Mouse (Mus musculus): ENCODE data around the gene Aasdh. TPM values are rescaled to one million over a fixed set of nuclear protein-coding genes. Genes with fewer than 3 reads are reported as not detected.
A peak's percentile ranks its signal among the peaks of the same experiment; 100 is the strongest.

The Aasdh gene
- total RNA-seq, 1 experiment, result 18.0 TPM

GRCm38 (mm10) chr5:76887011-76887410, 18.3 kb downstream of the Aasdh start:
- H3K4me3 ChIP-seq (ENCODE audit: insufficient read depth in 1 of 2, low read depth in 1 of 2, low read length in 2 of 2, poor library complexity in 1 of 2, severe bottlenecking in 1 of 2), result no peak overlapping the region
- H3K36me3 ChIP-seq (ENCODE audit: control insufficient read depth, insufficient read depth, low read length, poor library complexity, severe bottlenecking), result peaks cover 25% of the 10 kb centered on the region
- no peaks in the 10 kb centered on the region for H3K9me3 ChIP-seq (ENCODE audit: control insufficient read depth, insufficient read depth, low read depth, low read length)
- no peaks in the 10 kb centered on the region; a peak in 1 of 4 replicates for H3K4me1 ChIP-seq (ENCODE audit: control insufficient read depth in 2 of 2, insufficient read depth in 2 of 2, low read length in 2 of 2, poor library complexity in 1 of 2)
- no peak overlapping the region for H3K27ac ChIP-seq (ENCODE audit: insufficient read depth, low read depth, low read length, poor library complexity, severe bottlenecking)
- H3K9ac ChIP-seq (ENCODE audit: insufficient read depth, low read depth, low read length, poor library complexity, severe bottlenecking), result no peak overlapping the region
- no peak for DNase-seq (ENCODE audit: low read depth, low spot score)
- TF ChIP-seq HCFC1 (IDR thresholded peaks at IDR 0.05; ENCODE audit: borderline replicate concordance, insufficient read depth, low read length) (no peak), ZNF384 (IDR thresholded peaks at IDR 0.05; ENCODE audit: low read depth, low read length) (no peak), CHD2 (IDR thresholded peaks at IDR 0.05; ENCODE audit: low read depth, low read length) (no peak), MAFK (IDR thresholded peaks at IDR 0.05; ENCODE audit: insufficient read depth, low read depth, low read length) (no peak), ZC3H11A (IDR thresholded peaks at IDR 0.05; ENCODE audit: borderline replicate concordance, low read depth, low read length) (no peak)
- in situ Hi-C loops (cut with MboI; ENCODE audit: low sequenced_read_pairs in 2 of 2, unreplicated experiment in 2 of 2), result no loop called here

- H3K9me3 ChIP-seq (ENCODE audit: control insufficient read depth, insufficient read depth, low read depth, low read length), result no peaks in the 10 kb centered on the region
- H3K4me1 ChIP-seq (ENCODE audit: control insufficient read depth in 2 of 2, insufficient read depth in 2 of 2, low read length in 2 of 2, poor library complexity in 1 of 2), result no peaks in the 10 kb centered on the region; a peak in 1 of 4 replicates
- H3K4me3 ChIP-seq (ENCODE audit: insufficient read depth in 1 of 2, low read depth in 1 of 2, low read length in 2 of 2, poor library complexity in 1 of 2, severe bottlenecking in 1 of 2), result no peak overlapping the region
- no peak overlapping the region for H3K9ac ChIP-seq (ENCODE audit: insufficient read depth, low read depth, low read length, poor library complexity, severe bottlenecking)
- in situ Hi-C loops (cut with MboI; ENCODE audit: low sequenced_read_pairs in 2 of 2, unreplicated experiment in 2 of 2), result no loop called here
- H3K36me3 ChIP-seq (ENCODE audit: control insufficient read depth, insufficient read depth, low read length, poor library complexity, severe bottlenecking), result peaks cover 22% of the 10 kb centered on the region
- no peak overlapping the region for H3K27ac ChIP-seq (ENCODE audit: insufficient read depth, low read depth, low read length, poor library complexity, severe bottlenecking)
- DNase-seq (ENCODE audit: low read depth, low spot score), result no peak
- TF ChIP-seq MAFK (IDR thresholded peaks at IDR 0.05; ENCODE audit: insufficient read depth, low read depth, low read length) (no peak), ZC3H11A (IDR thresholded peaks at IDR 0.05; ENCODE audit: borderline replicate concordance, low read depth, low read length) (no peak), CHD2 (IDR thresholded peaks at IDR 0.05; ENCODE audit: low read depth, low read length) (no peak)
Observed at GRCm38 (mm10) chr5:76884107-76884506, 21.2 kb downstream of the Aasdh start.

- DNase-seq (ENCODE audit: low read depth, low spot score), result no peak
- Histone ChIP-seq H3K27ac (ENCODE audit: insufficient read depth, low read depth, low read length, poor library complexity, severe bottlenecking) (no peak overlapping the region), H3K36me3 (ENCODE audit: control insufficient read depth, insufficient read depth, low read length, poor library complexity, severe bottlenecking) (peaks cover 19% of the 10 kb centered on the region; the same call in 1 of the 2 replicates)
Observed at GRCm38 (mm10) chr5:76876106-76876758, 29.1 kb downstream of the Aasdh start.

GRCm38 (mm10) chr5:76869553-76869952, 35.8 kb downstream of the Aasdh start:
- Histone ChIP-seq H3K9ac (ENCODE audit: insufficient read depth, low read depth, low read length, poor library complexity, severe bottlenecking) (peak overlapping the region; percentile 61), H3K4me1 (ENCODE audit: control insufficient read depth in 2 of 2, insufficient read depth in 2 of 2, low read length in 2 of 2, poor library complexity in 1 of 2) (peaks cover 0 to 3% of the 10 kb centered on the region in 2 experiments; a peak in 1 of 4 replicates), H3K36me3 (ENCODE audit: control insufficient read depth, insufficient read depth, low read length, poor library complexity, severe bottlenecking) (peaks cover under 1% of the 10 kb centered on the region; the same call in 1 of the 2 replicates), H3K4me3 (ENCODE audit: insufficient read depth in 1 of 2, low read depth in 1 of 2, low read length in 2 of 2, poor library complexity in 1 of 2, severe bottlenecking in 1 of 2) (peak overlapping the region; percentile 39 to 59), H3K27ac (ENCODE audit: insufficient read depth, low read depth, low read length, poor library complexity, severe bottlenecking) (no peak overlapping the region), H3K9me3 (ENCODE audit: control insufficient read depth, insufficient read depth, low read depth, low read length) (no peaks in the 10 kb centered on the region)
- no peak for TF ChIP-seq ZNF384 (IDR thresholded peaks at IDR 0.05; ENCODE audit: low read depth, low read length)
- no peak for DNase-seq (ENCODE audit: low read depth, low spot score)
- in situ Hi-C loops (cut with MboI; ENCODE audit: low sequenced_read_pairs in 2 of 2, unreplicated experiment in 2 of 2), result no loop called here

More at GRCm38 (mm10) chr5:76876106-76876758, 29.1 kb downstream of the Aasdh start:
- Histone ChIP-seq H3K9ac (ENCODE audit: insufficient read depth, low read depth, low read length, poor library complexity, severe bottlenecking) (peak overlapping the region; percentile 33; the same call in 1 of the 2 replicates), H3K4me3 (ENCODE audit: insufficient read depth in 1 of 2, low read depth in 1 of 2, low read length in 2 of 2, poor library complexity in 1 of 2, severe bottlenecking in 1 of 2) (peak overlapping the region in 1 of 2 experiments; percentile 51; a peak in 2 of 4 replicates), H3K4me1 (ENCODE audit: control insufficient read depth in 2 of 2, insufficient read depth in 2 of 2, low read length in 2 of 2, poor library complexity in 1 of 2) (peaks cover 0 to 4% of the 10 kb centered on the region in 2 experiments; a peak in 1 of 4 replicates), H3K9me3 (ENCODE audit: control insufficient read depth, insufficient read depth, low read depth, low read length) (no peaks in the 10 kb centered on the region)
- TF ChIP-seq HCFC1 (IDR thresholded peaks at IDR 0.05; ENCODE audit: borderline replicate concordance, insufficient read depth, low read length) (no peak), ZC3H11A (IDR thresholded peaks at IDR 0.05; ENCODE audit: borderline replicate concordance, low read depth, low read length) (no peak), MAFK (IDR thresholded peaks at IDR 0.05; ENCODE audit: insufficient read depth, low read depth, low read length) (no peak), CHD2 (IDR thresholded peaks at IDR 0.05; ENCODE audit: low read depth, low read length) (no peak), ZNF384 (IDR thresholded peaks at IDR 0.05; ENCODE audit: low read depth, low read length) (no peak)
- in situ Hi-C loops (cut with MboI; ENCODE audit: low sequenced_read_pairs in 2 of 2, unreplicated experiment in 2 of 2), result no loop called here

Data from ES-E14 (cell line).